In genomic region chr4:134352929-134353328, GRCm38 (mm10) we compare ENCODE assay signal across 26 mouse cellular contexts. TPM values are rescaled to one million over a fixed set of nuclear protein-coding genes. Genes with fewer than 3 reads are reported as not detected.
"Had no signal": no experiment of that assay in that cellular context is flagged by ENCODE, and none has a peak within 500 bp of the region (broad histone marks: within the 10 kb centered on the region; RNA-seq: fewer than 3 reads in every experiment).

No protein-coding gene starts in this region.

- H3K9ac ChIP-seq: liver, embryonic 13.5 days; midbrain, embryonic 12.5 days; midbrain, embryonic 15.5 days; neural tube, embryonic 15.5 days; stomach, embryonic 15.5 days had no signal

- H3K27ac ChIP-seq: left cerebral cortex, adult 2 months; liver, embryonic 13.5 days; midbrain, embryonic 12.5 days; midbrain, embryonic 15.5 days; neural tube, embryonic 12.5 days; neural tube, embryonic 15.5 days had no signal

- ATAC-seq: midbrain, embryonic 15.5 days had no signal

- H3K9me3 ChIP-seq: liver, embryonic 13.5 days; midbrain, embryonic 12.5 days; midbrain, embryonic 15.5 days; neural tube, embryonic 12.5 days; neural tube, embryonic 15.5 days; stomach, embryonic 15.5 days had no signal

- DNase-seq: kidney, adult 9 months; kidney, postnatal 14 days; layer of hippocampus, postnatal 36 days; liver, embryonic 13.5 days; lung, adult 2 months; lung, postnatal 14 days; lung, postnatal 4 days; right cerebral cortex, adult 18-20 months; right cerebral cortex, postnatal 14 days; right cerebral cortex, postnatal 4 days; spleen, adult 18-20 months; thymus, postnatal 25 days had no signal

- H3K27me3 ChIP-seq: midbrain, embryonic 15.5 days; stomach, embryonic 15.5 days had no signal

- H3K4me3 ChIP-seq: left cerebral cortex, adult 2 months; liver, embryonic 13.5 days; midbrain, embryonic 12.5 days; midbrain, embryonic 15.5 days; neural tube, embryonic 12.5 days; neural tube, embryonic 15.5 days; stomach, embryonic 15.5 days had no signal

- H3K36me3 ChIP-seq: liver, embryonic 13.5 days; midbrain, embryonic 12.5 days; midbrain, embryonic 15.5 days; neural tube, embryonic 12.5 days; neural tube, embryonic 15.5 days; stomach, embryonic 15.5 days had no signal

- H3K4me2 ChIP-seq: liver, embryonic 13.5 days; midbrain, embryonic 12.5 days; midbrain, embryonic 15.5 days; neural tube, embryonic 12.5 days; neural tube, embryonic 15.5 days; stomach, embryonic 15.5 days had no signal

RNA-seq across cellular contexts. Expression of gene Slc30a2, which starts 9.9 kb away (rescaled TPM):
- total RNA-seq: layer of hippocampus, postnatal 10 days; layer of hippocampus, postnatal 36 days; left cerebral cortex, adult 2 months; left cerebral cortex, postnatal 10 days; left cerebral cortex, postnatal 36 days; megakaryocyte-erythroid progenitor cell, adult 5-6 weeks had no signal
- polyA plus RNA-seq: limb, embryonic 11.5 days; liver, adult 2 months; liver, embryonic 13.5 days; neural tube, embryonic 12.5 days had no signal

RNA-seq across cellular contexts. Expression of gene Extl1, which starts 30.7 kb away (rescaled TPM):
- total RNA-seq: megakaryocyte progenitor cell, adult 5-6 weeks; megakaryocyte-erythroid progenitor cell, adult 5-6 weeks had no signal

RNA-seq across cellular contexts. Expression of gene Trim63, which starts 38.0 kb away (rescaled TPM):
- total RNA-seq: layer of hippocampus, adult 8-10 months; layer of hippocampus, postnatal 36 days; megakaryocyte progenitor cell, adult 5-6 weeks; megakaryocyte-erythroid progenitor cell, adult 5-6 weeks had no signal
- polyA plus RNA-seq: liver, adult 2 months had no signal
